Mouse (Mus musculus) WW6 (cell line): ENCODE results near the gene 1700029F12Rik.
"Not testable (repeated sequence)": the region's sequence is repeated elsewhere in the genome, so short reads cannot be mapped to it uniquely, and the experiment has no call there.

Experiments used
- DNase-seq: peaks from one replicate; pipeline ENCODE4 v3.0.0-alpha.2; 2013; ENCODE audit warnings: low read depth, low spot score

The 1700029F12Rik gene

DNA sequence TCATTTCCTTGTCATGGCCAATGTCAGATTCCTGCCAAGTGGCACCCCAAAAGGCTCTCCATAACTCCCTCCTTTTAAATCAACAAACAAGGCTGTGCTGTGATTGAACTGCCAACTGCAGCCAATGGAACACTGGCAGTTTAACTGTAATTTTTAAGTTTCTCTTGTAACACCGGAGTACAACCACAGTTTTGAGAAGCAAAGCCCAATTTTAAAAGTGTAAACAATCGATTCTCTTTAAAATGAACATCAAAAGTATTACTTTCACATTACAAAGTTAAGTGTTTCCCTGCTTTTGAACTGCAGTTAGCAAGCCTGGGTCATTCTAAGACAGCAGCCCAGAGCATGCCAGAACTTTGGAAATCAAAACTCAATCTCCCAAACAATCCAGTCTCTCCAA is at the start of gene 1700029F12Rik:
Gene 1700029F12Rik (minus strand): TSS at position 101 of the 400 bp plus-strand sequence.
- DNase-seq, result no peak

DNA sequence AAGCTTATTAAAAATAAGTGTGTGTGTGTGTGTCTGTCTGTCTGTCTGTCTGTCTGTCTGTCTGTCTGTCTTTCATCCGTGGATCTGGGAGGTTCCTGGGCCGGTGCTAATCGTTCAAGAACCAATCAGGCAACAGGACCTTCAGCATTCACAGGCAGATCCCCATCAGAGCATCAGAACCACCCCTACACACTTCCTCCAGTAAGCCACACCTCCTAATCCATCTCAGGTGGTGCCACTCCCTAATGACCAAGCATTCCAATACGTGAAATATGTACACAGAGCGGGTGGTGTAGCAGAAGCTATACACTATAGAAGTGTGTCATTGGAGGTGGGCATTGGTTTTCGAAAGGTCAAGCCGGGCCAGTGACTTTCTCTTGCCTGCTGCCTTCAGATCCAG is 48.3 kb upstream of the 1700029F12Rik start:
- no peak for DNase-seq

DNA sequence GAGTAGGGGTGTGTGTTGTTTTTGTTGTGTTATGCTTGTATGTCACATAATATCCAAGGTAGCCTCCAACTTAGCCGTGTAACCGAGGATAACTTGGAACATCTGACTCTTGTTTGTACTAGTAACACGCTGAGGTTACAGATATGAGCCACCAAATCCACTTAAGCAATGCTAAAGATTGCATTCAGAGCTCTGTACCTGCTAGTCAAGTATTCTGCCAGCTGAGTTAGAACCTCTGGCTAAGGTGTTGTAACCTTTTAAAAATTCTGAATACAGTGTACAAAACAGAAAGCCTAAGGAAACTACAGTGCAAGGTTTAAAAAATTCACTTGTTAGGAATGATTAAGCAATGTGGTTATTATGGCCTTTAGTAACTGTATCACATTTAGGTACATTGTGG is 46.5 kb upstream of the 1700029F12Rik start:
- DNase-seq, result no peak

DNA sequence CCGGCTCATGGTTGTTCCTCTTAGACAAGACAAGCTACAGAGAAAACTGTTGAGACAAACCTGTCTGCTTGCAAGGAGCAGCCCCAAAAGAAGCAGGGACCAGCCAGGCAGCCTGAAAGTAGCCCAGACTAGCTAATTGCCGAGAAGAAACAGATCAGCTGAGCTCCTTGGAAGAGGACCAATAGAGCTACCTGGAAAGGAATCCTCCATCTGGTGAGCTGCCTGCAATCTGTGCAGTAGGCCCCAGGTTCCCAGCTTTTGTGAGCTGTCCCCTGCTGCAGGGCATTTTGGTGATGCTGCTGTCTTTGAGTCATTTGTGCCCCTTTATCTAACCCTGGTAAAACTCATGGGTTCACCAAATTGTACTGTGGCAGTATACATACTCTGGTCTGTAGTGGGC is 46.0 kb upstream of the 1700029F12Rik start:
- DNase-seq, result no peak

DNA sequence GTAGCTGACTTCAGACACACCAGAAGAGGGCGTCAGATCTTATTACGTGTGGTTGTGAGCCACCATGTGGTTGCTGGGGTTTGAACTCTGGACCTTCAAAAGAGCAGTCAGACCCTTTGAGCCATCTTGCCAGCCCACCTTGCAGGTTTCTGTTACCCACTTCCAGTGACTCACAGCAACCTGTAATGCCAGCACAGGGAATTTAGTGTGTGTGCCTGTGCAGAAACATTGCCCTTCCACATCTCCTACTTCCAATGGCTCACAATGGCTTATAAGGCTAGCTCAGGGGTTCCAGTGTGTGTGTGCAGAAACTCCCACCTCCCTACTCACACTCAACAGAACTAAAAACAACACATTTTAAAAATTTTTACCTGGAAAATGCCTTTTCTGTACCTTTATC is 43.4 kb upstream of the 1700029F12Rik start:
- DNase-seq, result no peak

DNA sequence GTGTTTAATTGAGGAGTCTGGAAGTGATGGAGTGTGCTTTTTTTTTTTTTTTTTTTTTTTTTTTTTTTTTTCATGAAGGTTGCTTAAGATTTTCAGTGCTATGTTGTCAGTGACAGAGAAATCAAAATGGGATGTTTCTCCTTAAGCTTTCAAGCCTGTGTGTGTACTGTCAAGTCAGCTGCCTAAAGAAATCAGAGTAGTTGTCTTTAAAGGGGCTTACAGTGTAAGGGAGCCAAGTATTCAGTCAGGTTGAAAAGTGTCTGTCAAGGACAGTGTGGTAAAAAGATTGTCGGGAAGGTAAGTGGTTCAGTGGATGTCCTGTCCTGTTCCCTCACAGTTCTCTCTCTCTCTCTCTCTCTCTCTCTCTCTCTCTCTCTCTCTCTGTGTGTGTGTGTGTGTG is 39.3 kb upstream of the 1700029F12Rik start:
- DNase-seq, result no peak

DNA sequence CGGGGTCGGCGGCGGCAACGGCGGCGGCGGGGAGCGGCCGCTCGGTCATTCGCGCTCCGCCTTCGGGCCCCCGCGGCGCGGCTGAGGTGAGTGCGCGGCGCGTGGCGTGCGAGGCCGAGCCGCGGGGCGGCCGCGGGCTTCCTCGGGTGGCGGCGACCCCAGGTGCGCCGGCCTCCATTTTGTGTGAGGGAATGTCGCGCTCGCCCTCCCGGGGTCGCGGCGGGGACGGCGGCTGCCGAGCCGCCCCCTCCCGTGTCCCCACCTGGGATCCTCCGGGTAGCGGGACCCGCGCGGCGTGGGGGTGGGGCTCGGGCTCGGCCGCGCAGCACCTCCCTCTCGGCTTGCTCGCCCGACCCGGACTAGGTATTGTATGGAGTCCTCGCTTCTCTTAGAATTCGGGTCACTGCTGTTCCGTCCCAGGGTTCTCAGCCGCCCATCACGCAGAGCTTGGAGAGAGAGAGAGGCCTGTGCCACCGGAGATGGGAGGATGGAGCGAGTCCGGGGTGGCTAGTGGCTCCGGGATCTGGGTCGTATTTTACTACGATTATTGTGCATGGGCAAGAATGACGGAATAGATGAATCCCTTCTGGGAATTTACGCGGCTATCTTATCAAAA is 37.6 kb upstream of the 1700029F12Rik start:
- DNase-seq, result no peak

DNA sequence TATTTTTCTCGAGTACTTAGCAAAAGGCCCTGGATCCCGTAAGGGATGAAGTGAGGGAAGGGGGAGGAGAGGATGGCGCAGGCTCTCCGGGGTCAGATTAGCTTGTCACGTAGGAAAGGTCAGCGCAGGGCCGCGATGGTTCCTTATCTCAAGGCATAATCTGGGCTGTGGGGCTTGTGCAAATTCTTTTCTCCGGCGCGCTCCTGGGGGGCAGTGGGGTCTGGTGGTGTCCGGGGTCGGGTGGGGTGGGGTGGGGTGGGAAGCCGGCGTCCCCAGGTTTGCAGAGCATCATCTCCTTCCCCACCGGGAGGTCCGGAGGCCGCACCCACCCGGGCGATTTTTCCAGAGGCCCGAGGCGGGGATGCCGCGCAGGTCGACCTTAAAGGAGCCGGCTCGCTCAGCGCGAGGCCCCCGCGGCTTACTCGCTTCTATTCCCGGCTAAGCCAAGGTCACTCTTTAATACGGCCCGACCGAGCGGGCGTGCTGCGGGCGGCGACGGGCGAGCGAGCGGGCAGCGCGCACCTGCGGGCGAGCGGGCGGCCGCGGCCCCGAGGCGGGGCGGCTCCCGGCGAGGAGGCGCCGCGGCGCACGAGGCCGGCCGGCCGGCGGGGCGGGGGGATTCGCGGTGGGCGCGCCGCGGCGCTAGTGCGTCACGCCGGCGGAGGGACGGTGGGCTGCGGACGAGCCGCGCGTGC is 36.9 kb upstream of the 1700029F12Rik start:
- DNase-seq, result no peak

DNA sequence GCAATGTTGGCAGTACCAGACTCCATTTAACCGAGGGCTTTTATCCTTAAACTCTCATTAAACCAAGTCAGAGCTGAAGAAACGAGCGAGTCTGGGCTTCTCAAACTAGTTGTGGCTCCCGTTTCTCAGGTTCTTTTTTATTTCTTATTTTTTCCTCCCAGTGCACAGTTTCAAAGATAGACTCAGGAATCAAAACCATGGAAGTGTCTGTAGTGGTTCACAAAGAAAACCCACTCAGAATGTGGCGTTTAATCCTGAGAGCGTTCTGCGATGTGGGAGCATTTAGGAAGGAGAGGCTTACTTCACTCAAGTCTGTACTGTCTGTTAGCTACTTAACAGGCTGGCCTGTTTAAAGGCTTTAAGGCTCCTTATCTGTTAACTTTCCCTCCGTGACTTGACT is 34.0 kb upstream of the 1700029F12Rik start:
- DNase-seq, result no peak

DNA sequence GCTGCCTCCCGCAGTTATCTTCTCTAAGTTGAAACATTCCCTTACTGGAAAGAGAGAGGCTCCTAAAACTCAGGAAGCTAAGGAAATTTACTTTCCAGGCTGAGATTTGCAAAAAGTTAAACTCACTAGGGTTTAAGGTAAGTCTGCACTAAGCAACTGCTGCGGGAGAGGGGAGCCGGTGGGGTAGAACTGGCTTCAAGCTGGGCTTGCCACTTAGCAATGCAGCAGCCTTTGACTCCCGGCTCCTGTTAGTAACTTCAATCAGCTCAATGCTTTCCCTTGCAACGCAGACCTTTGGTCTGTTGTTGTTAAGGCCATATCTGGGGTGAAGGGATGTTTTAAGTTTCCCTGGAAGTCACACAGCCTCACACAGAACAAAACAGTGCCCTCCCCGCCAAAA is 33.5 kb upstream of the 1700029F12Rik start:
- DNase-seq, result no peak

DNA sequence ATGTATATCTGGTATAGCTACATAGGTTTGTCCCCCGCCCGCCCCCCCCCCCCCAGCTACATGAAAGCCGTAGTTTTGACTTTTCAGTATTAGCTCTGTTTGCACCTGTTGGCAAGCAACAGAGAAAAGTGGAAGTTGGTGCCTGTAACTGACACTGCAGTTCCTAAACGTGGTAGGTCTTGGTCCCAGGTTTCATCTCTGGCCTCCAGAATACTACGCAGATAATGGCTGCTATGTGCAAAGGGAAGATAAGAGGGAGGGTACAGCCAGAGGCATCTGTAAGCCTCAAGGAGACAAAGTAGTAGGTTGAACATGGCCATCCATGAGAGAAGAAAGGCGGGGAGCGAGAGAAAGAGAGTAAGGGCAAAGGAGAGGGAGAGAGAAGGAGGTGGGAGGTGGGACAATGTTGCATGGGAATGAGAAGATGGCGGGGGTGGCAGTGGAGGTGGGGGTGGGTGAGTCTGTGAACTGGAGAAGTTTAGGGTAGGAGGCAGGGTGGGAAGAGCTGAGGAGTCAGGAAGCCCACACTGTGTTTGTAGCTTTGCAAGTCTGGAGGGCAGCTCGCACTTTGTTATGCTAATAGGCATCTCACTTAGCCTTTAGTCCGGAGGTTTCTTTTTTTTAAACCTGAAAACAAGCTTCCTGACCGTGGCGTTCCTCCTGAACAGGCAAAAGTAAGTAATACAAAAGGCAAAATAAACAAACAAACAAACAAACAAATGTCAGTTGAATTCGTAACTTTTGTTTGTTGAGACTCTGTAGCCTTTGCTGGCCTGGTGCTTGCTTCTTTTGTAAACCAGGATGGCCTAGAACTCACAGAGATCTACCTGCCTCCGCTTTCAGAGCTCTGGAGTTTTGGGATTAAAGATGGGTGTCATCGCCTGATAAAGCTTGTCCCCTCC is 32.7 kb upstream of the 1700029F12Rik start, which contains the start of gene Fam169a:
Gene Fam169a (plus strand): TSS at position 638 of the 902 bp plus-strand sequence.
- DNase-seq, result no peak

DNA sequence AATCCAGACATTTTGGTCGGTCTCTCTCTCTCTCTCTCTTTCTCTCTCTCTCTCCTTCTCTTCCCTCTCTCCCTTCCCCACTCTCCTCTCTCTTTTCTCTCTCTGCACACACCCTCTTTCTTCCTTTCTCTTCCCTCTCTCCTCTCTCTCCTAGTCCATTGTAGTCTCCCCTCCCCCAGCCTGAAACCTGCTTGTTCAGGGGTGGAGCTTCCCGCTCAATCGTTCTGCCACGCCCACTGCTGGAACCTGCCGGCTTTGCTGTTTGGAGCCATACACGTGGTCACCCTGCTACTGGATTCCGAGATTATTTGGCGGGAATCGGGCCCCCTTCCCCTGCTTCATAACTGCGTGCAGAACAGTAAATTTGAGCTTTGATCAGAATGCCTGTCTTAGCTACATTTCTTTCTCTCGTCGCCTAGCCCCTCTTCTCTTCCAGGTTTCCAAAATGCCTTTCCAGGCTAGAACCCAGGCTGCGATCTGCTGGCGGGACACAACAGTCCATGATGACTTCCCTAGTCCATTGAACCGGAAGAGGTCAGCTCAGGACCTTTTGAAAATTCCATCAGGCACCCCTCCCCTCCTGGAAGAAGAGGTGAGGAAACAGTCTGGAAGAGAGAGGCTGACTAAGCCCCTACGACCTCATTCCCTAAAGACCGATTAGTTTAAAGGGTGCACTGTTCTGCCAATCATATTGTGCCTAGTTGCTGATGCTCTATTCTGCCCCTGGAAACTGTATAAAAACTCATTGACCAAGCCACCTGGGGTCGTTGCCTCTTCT is 30.9 kb upstream of the 1700029F12Rik start:
- not testable (repeated sequence) for DNase-seq

DNA sequence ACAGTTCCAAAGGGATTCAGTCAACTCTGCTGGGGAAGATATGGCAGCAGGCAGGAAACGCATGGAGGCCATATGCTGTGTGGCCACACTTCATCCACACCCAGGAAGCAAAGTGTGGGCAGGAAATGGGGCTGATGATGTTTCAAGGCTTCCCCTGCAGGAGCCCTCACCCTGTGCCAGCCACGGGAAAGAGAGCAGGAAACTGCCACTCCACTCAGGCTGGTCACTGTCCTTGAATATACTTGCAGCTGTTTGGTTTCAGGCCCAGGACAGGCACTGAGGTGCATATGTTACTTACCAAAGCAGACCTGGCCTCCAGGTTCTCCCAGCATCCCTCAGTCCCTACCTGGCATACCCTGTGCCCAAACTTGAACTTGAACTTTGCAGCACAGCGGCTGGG is 30.3 kb upstream of the 1700029F12Rik start:
- DNase-seq, result no peak

DNA sequence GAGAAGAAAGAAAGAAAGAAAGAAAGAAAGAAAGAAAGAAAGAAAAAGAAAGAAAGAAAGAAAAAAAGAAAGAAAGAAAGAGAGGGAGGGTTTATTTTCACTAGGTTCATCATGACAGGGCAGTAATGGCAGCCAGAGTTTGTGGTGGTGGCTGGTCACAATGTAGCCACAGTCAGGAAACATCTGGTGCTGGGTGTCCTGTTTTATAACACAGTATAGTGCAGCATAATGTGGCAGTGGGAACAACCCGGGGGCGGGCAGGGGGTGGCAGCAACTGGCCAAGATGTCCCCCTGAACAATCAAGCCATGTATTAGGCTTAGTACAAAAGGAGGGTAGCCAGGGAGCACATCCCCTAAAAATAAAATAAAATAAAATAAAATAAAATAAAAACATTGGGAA is 29.3 kb upstream of the 1700029F12Rik start:
- no peak for DNase-seq

DNA sequence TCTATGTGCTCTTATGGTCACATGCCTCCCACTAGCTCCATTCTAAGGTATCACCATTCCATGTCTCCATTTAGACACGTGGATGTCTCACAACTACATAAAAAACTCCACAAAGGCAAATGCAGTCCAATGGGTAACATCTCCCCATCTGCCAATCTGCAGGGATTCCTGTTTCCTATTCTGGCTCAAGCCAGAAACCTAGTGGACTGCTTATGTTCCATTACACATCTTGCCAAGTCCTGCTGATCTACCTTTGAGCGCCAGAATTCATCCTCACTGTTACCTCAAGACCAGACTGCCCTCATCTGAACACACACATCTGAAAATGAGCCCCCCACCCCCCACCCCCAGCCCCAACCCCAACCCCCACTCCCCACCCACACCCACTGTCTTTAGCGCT is 28.0 kb upstream of the 1700029F12Rik start:
- no peak for DNase-seq

DNA sequence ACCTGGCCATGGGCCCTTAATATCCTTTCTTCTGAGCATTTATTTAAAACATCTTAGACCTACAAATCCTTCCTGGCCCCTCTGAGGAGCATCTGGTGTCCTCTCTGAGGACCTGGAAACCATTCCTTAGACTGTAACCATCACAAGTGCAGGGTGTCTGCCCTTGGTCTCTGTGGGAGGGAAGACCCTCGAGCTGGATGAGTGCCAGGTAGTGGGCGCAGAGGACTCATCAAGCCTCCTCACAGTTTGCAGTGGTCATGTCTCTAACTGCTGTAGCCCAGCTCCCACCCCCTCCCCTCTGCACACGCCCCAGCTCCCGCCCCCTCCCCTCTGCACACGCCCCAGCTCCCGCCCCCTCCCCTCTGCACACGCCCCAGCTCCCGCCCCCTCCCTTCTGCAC is 26.2 kb upstream of the 1700029F12Rik start:
- DNase-seq, result no peak

DNA sequence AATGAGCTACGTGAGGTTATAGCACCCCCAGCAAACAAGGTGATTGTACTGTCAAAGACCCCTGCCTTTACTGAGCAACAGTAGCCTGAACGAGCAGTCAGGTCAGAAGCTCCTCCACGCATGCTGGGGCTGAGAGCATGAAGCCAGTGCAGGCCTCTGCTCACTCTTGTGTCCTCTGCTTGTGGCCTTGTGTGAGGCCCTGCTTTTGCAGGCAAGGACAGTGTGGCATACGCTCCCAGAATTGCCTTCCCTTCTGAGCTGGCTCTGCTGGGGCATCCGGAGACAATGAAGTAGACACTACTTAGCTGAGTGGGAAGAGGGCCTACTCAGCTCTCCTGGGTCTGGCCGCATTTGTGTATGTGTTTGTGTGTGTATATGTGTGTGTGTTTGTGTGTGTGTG is 25.6 kb upstream of the 1700029F12Rik start:
- no peak for DNase-seq

DNA sequence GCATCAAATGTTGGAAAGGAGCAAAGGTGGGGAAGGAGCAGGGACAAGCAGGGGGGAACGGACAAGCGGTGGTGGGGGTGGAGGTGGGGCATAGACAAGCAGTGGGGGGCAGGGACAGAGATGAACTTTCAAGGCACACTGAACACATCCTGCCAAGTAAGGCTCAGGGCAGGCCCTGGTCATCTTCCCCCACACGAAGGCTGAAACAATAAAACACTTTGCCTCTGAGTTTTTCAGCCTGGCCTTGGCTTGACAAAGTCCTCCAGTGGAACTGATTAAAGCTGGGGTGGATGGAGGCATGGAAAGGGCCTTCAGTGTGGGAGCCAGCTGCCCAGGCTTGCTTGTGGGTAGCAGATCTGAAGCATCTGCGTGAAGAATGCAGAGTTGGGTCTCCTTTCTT is 23.7 kb upstream of the 1700029F12Rik start:
- no peak for DNase-seq

DNA sequence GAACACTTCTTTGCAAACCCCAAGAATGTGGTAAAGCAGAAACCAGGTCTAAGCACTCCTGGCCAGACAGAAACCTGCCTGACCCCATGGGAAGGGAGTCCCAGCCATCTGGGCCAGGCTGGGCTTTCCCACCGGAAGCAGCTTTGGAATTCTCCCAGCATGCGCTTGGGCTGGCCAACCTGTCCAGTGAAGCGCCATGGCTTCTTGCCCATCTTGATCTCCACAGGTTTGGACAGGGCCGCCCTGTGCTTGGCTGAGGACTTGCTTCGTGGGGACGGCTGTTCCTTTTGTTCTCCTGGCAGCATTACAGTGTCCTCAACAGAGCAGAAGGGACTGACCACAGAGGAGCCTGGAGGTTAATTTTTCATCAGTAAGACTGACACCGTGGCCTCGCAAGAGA is 19.7 kb upstream of the 1700029F12Rik start:
- no peak for DNase-seq

DNA sequence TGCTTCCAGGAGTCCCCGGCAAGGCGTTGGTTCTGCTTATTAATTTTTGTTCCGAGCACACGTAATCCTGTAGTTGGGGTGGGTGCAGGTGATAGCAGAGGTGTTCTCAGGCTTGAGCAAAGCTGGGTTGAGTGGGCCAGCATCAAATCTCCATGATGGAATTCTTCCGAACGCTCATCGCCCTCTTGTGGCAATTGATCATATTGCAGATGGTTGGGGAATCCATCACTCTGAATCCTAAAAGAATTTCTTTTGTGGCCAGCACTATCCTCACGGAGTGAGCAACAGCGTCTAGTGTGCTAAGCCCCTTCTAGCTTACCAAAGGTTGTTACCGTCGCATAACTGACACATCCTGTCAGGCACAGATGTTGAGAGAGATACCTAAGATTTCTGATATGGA is 18.5 kb upstream of the 1700029F12Rik start:
- no peak for DNase-seq

DNA sequence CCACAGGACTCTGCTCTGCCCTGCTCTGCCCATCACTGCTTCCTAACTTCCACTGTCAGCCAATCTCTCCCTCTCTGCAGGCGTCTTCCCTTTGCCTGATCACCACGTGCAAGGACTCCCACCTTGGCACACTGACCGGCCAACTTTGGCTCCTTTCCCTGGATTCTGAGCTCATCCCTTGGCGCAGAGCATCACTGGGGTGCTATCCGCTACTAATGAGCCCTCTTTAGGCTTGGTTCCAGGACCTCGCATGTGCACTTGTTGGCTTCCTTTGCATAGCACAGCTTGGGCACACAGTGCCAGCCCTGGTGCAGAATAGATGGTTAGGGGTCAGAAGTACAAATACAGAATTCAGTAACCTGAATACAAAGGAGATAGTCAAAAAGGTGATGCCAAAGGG is 17.0 kb upstream of the 1700029F12Rik start:
- DNase-seq, result no peak

DNA sequence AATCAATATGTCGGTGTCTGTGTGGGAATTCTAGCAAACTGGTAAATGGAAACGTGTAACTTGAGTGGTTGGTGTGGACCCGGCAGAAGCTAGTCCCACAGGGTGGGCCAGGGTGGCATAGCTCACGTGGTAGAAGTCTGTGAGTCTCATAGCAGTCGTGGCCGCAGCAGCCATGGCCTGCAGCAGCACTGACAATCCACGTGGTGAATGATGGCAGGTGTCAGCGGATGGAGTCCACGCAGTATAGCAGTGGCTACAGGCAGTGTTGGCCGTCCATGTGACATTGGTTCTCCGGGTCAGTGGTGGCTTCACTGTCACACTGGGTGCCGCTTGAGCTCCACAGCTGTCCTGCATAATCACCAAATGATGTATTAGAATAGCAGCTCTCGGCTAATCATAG is 4.1 kb downstream of the 1700029F12Rik start:
- no peak for DNase-seq
